Mouse (Mus musculus) midbrain, postnatal 0 days (tissue): ENCODE results near the gene Gm10160. TPM values are rescaled to one million over a fixed set of nuclear protein-coding genes. Genes with fewer than 3 reads are reported as not detected.

Experiments
- ATAC-seq: fragments of 200-750 bp; cut with Nextera tagmentation; 2 replicates; pipeline ENCODE4 v1.8.0; 2017; ENCODE audit warnings: moderate number of reproducible peaks, mild to moderate bottlenecking, moderate TSS enrichment, moderate library complexity; ENCODE audit not compliant: low FRiP score
- DNase-seq: peaks from one replicate; pipeline ENCODE4 v3.0.0-alpha.2; 2015; ENCODE audit warnings: low spot score
- H3K27ac ChIP-seq: fragments of 300-500 bp; sonication (generic); 2 replicates; pipeline ENCODE4 v1.5.1; 2014; ENCODE audit warnings: low read depth, mild to moderate bottlenecking, low read length, mixed read lengths
- H3K27me3 ChIP-seq: fragments of 300-500 bp; sonication (generic); 2 replicates; pipeline ENCODE4 v1.6.1; 2014; ENCODE audit warnings: low read length, control low read depth, mixed read lengths; ENCODE audit not compliant: insufficient read depth
- H3K36me3 ChIP-seq: fragments of 300-500 bp; sonication (generic); 2 replicates; pipeline ENCODE4 v1.6.1; 2014; ENCODE audit warnings: low read length, control low read depth, mixed read lengths; ENCODE audit not compliant: insufficient read depth
- H3K4me1 ChIP-seq: fragments of 300-500 bp; sonication (generic); 2 replicates; pipeline ENCODE4 v1.6.1; 2014; ENCODE audit warnings: mild to moderate bottlenecking, control low read depth, antibody characterized with exemption, low read length, mixed read lengths; ENCODE audit not compliant: insufficient read depth
- H3K4me2 ChIP-seq: fragments of 300-500 bp; sonication (generic); 2 replicates; pipeline ENCODE4 v1.6.1; 2014; ENCODE audit warnings: low read depth, mild to moderate bottlenecking, low read length, mixed read lengths; ENCODE audit not compliant: poor library complexity, severe bottlenecking
- H3K4me3 ChIP-seq: fragments of 300-500 bp; sonication (generic); 2 replicates; pipeline ENCODE4 v1.5.1; 2014; ENCODE audit warnings: low read depth, mild to moderate bottlenecking, low read length, moderate library complexity
- H3K9ac ChIP-seq: fragments of 300-500 bp; sonication (generic); replicated peaks from 2 replicates; pipeline ENCODE4 v1.6.1; 2014; ENCODE audit warnings: mild to moderate bottlenecking, low read length, moderate library complexity, mixed read lengths; ENCODE audit not compliant: poor library complexity, severe bottlenecking
- H3K9me3 ChIP-seq: fragments of 300-500 bp; sonication (generic); 2 replicates; pipeline ENCODE4 v1.6.1; 2016; ENCODE audit warnings: low read length, control low read depth
- CTCF ChIP-seq: IDR thresholded peaks from 2 replicates; pipeline ENCODE4 v1.5.1; 2016; ENCODE audit warnings: antibody characterized with exemption, mild to moderate bottlenecking
- WGBS: fragments of 180-500 bp; shearing (Covaris S2); extraction: QIAGEN DNeasy Blood & Tissue Kit; methylation state at CpG from one replicate; pipeline ENCODE4 v1.1.7; 2014; 5-methylcytosine and 5-hydroxymethylcytosine counted together
- polyA plus RNA-seq: library from polyadenylated mRNA; unstranded; fragments of >200 nt; fragmentation: Nextera tagmentation; extraction: Ambion mirVana; gene quantifications from 2 replicates; pipeline ENCODE4 v1.2.1, GENCODE M21; 2015
- total RNA-seq: library from RNA; depleted of rRNA; stranded (reverse); fragments of >200 nt; gene quantifications from 2 replicates; pipeline ENCODE4 v1.2.3, GENCODE M21; 2014

Gene Gm10160
- total and polyA plus RNA-seq, 2 experiments from 2014 or later: not detected

- Histone ChIP-seq H3K36me3 (no peaks in the 10 kb centered on the region), H3K27ac (no peak overlapping the region), H3K27me3 (no peaks in the 10 kb centered on the region), H3K4me3 (no peak overlapping the region), H3K4me1 (peaks cover 4% of the 10 kb centered on the region; the same call in 1 of the 2 replicates), H3K9me3 (no peaks in the 10 kb centered on the region), H3K9ac (no peak overlapping the region), H3K4me2 (no peak overlapping the region)
- WGBS: 52% methylated on average over 8 of the region's 8 CpGs
- DNase-seq (no peak), ATAC-seq (no peak)
- no peak for TF ChIP-seq CTCF
These were observed 856 bp downstream of the Gm10160 start for GRCm38 (mm10) chr7:81854568-81855307.

DNA sequence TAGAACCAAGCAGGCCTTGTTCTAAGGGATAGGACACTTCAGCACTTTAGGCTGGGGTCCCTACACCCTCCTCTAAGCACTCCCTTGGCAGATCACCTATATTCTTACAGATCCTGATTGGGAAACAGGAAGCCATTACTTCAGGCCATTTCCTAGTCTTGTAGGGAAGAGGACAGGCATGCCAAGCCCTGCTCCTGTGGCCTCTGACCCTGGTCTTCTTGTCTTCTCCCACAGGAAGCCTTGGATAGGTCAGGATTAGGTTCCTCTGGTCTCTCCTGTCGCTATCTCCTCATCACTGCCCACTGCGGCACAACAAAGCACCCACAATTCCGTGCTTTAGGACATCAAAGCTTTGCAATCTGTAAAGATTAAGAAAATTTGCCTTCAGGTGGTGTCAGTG lies 3.9 kb downstream of the Gm10160 start:
- no peaks in the 10 kb centered on the region for H3K36me3 ChIP-seq
- ATAC-seq: no peak
- no peak overlapping the region for H3K9ac ChIP-seq
- 78% methylated on average over 3 of the region's 3 CpGs for WGBS
- TF ChIP-seq CTCF: no peak
- no peaks in the 10 kb centered on the region for H3K27me3 ChIP-seq
- H3K4me3 ChIP-seq: no peak overlapping the region
- H3K4me2 ChIP-seq: no peak overlapping the region
- no peaks in the 10 kb centered on the region for H3K4me1 ChIP-seq
- no peak overlapping the region for H3K27ac ChIP-seq
- H3K9me3 ChIP-seq: no peaks in the 10 kb centered on the region
- DNase-seq: no peak

DNA sequence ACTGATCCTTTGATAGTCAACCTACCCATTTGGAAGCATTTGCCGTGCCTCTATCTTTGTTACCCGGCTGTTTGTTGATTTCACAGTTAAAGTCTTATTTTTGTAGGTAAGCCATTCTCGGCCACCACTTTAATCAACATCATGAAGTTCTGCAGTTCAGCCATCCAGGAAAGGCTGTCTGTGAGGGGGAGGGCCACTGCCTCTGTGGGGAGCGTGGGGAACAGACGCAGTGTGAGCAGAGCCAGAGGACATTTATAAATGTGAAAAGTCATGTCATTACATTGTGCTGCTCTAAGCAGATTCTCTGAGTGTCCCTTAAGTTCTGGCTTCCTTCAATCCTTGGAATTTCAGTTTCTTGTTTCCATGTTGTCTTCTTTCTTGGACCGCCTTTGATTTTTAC lies 5.4 kb downstream of the Gm10160 start:
- DNase-seq (no peak), ATAC-seq (no peak)
- H3K4me3 ChIP-seq: no peak overlapping the region
- H3K27me3 ChIP-seq: no peaks in the 10 kb centered on the region
- H3K27ac ChIP-seq: no peak overlapping the region
- H3K9ac ChIP-seq: no peak overlapping the region
- no peaks in the 10 kb centered on the region for H3K4me1 ChIP-seq
- H3K9me3 ChIP-seq: no peaks in the 10 kb centered on the region
- no peaks in the 10 kb centered on the region for H3K36me3 ChIP-seq
- WGBS: 90% methylated on average over 6 of the region's 6 CpGs
- no peak for TF ChIP-seq CTCF
- H3K4me2 ChIP-seq: no peak overlapping the region

DNA sequence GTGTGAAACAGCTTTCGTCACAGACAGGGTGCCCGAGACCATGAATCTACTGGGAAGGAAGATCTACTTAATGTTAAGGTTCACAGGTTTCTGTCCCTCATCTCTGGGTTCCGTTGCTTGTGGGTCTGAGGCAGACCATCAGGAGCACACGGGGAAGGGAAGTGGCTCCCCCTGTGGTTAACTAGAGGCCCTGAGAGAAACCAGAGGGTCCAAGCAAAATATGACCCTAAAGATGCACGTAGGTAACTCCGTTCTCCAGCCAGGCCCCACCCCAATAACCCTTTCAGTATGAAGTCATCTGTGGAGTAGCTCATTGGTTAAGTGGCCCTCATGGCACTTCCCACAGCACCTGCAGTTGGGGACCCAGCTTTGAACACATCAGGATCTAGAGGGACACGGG lies 6.0 kb downstream of the Gm10160 start:
- Histone ChIP-seq H3K36me3 (no peaks in the 10 kb centered on the region), H3K9me3 (no peaks in the 10 kb centered on the region), H3K27ac (no peak overlapping the region), H3K4me1 (no peaks in the 10 kb centered on the region), H3K4me3 (no peak overlapping the region), H3K27me3 (no peaks in the 10 kb centered on the region), H3K9ac (no peak overlapping the region), H3K4me2 (no peak overlapping the region)
- 92% methylated on average over 7 of the region's 7 CpGs for WGBS
- TF ChIP-seq CTCF: no peak
- ATAC-seq: no peak
- DNase-seq: no peak

GRCm38 (mm10) chr7:81849214-81849613 lies 6.4 kb downstream of the Gm10160 start:
- Histone ChIP-seq H3K27ac (no peak overlapping the region), H3K36me3 (no peaks in the 10 kb centered on the region), H3K27me3 (no peaks in the 10 kb centered on the region), H3K9me3 (no peaks in the 10 kb centered on the region), H3K9ac (no peak overlapping the region), H3K4me2 (no peak overlapping the region), H3K4me1 (no peaks in the 10 kb centered on the region), H3K4me3 (no peak overlapping the region)
- ATAC-seq (no peak), DNase-seq (no peak)
- WGBS: 93% methylated on average over 5 of the region's 5 CpGs
- TF ChIP-seq CTCF: no peak

GRCm38 (mm10) chr7:81847777-81848176 lies 7.8 kb downstream of the Gm10160 start:
- Histone ChIP-seq H3K9ac (no peak overlapping the region), H3K9me3 (no peaks in the 10 kb centered on the region), H3K36me3 (no peaks in the 10 kb centered on the region), H3K4me3 (no peak overlapping the region), H3K27ac (no peak overlapping the region), H3K27me3 (no peaks in the 10 kb centered on the region), H3K4me2 (no peak overlapping the region), H3K4me1 (no peaks in the 10 kb centered on the region)
- 36% methylated on average over 4 of the region's 4 CpGs for WGBS
- TF ChIP-seq CTCF: no peak
- DNase-seq (peak; percentile 68), ATAC-seq (no peak)
